ENCODE assay signal across 8 mouse cellular contexts in genomic region chr5:104048139-104048538, GRCm38 (mm10). TPM values are rescaled to one million over a fixed set of nuclear protein-coding genes. Genes with fewer than 3 reads are reported as not detected.
DNase-seq lines count a peak whose midpoint lies in the region; ATAC-seq and TF ChIP-seq lines count a peak whose summit lies in the region.

No protein-coding gene starts in this region.

- H3K4me2 ChIP-seq in forebrain, embryonic 13.5 days: peak overlapping the region; percentile 57
- peak overlapping the region; percentile 90 for H3K4me2 ChIP-seq in liver, embryonic 15.5 days

- no peak for ATAC-seq in forebrain, embryonic 13.5 days
- ATAC-seq in liver, embryonic 15.5 days (ENCODE audit: insufficient read depth): no peak

- H3K4me3 ChIP-seq in ES-Bruce4 (ENCODE audit: low read depth, low read length): no peak overlapping the region
- peak overlapping the region; percentile 70 for H3K4me3 ChIP-seq in forebrain, embryonic 13.5 days
- H3K4me3 ChIP-seq in liver, embryonic 15.5 days (replicated peaks): peak overlapping the region; percentile 91

- TF ChIP-seq EP300 in ES-Bruce4 (IDR thresholded peaks at IDR 0.05; ENCODE audit: insufficient read depth, low read depth, low read length): no peak

- no peak for TF ChIP-seq POLR2A in ES-Bruce4 (IDR thresholded peaks at IDR 0.05; ENCODE audit: insufficient read depth, low read length)

- WGBS in forebrain, embryonic 13.5 days: 54% methylated on average over 4 of the region's 4 CpGs
- 26% methylated on average over 4 of the region's 4 CpGs for WGBS in liver, embryonic 15.5 days (ENCODE audit: insufficient replicate concordance)

- no peak overlapping the region for H3K27ac ChIP-seq in ES-Bruce4 (ENCODE audit: insufficient read depth, low read length)
- no peak overlapping the region for H3K27ac ChIP-seq in forebrain, embryonic 13.5 days
- peak overlapping the region; percentile 96 for H3K27ac ChIP-seq in liver, embryonic 15.5 days (replicated peaks)

- peaks cover 4% of the 10 kb centered on the region; the same call in 1 of the 2 replicates for H3K36me3 ChIP-seq in ES-Bruce4 (ENCODE audit: control insufficient read depth, insufficient read depth, low read length, poor library complexity, severe bottlenecking)
- peaks cover 23% of the 10 kb centered on the region for H3K36me3 ChIP-seq in forebrain, embryonic 13.5 days (ENCODE audit: poor library complexity, severe bottlenecking)
- peaks cover 30% of the 10 kb centered on the region for H3K36me3 ChIP-seq in liver, embryonic 15.5 days (replicated peaks)

- H3K4me1 ChIP-seq in ES-Bruce4 (ENCODE audit: control insufficient read depth, insufficient read depth, low read length): no peaks in the 10 kb centered on the region
- H3K4me1 ChIP-seq in forebrain, embryonic 13.5 days: peaks cover 17% of the 10 kb centered on the region
- H3K4me1 ChIP-seq in liver, embryonic 15.5 days (replicated peaks): peaks cover 56% of the 10 kb centered on the region

- peak overlapping the region; percentile 63; the same call in 1 of the 2 replicates for H3K9ac ChIP-seq in ES-Bruce4 (ENCODE audit: low read depth, poor library complexity, severe bottlenecking)
- H3K9ac ChIP-seq in forebrain, embryonic 13.5 days: no peak overlapping the region
- peak overlapping the region; percentile 97 for H3K9ac ChIP-seq in liver, embryonic 15.5 days

- no peaks in the 10 kb centered on the region for H3K9me3 ChIP-seq in ES-Bruce4 (replicated peaks; ENCODE audit: control insufficient read depth, insufficient read depth, low read length, poor library complexity, severe bottlenecking)
- H3K9me3 ChIP-seq in forebrain, embryonic 13.5 days (replicated peaks): no peaks in the 10 kb centered on the region
- H3K9me3 ChIP-seq in liver, embryonic 15.5 days (replicated peaks): no peaks in the 10 kb centered on the region

- TF ChIP-seq CTCF in ES-Bruce4 (IDR thresholded peaks at IDR 0.05; ENCODE audit: low read depth, low read length): no peak

- no peaks in the 10 kb centered on the region for H3K27me3 ChIP-seq in ES-Bruce4 (ENCODE audit: control insufficient read depth, insufficient read depth, low read length, poor library complexity, severe bottlenecking)
- no peaks in the 10 kb centered on the region for H3K27me3 ChIP-seq in forebrain, embryonic 13.5 days
- H3K27me3 ChIP-seq in liver, embryonic 15.5 days: no peaks in the 10 kb centered on the region

- peak; percentile 28 for DNase-seq in cerebellum, adult 9-10 months
- no peak for DNase-seq in cerebellum, postnatal 25 days
- no peak for DNase-seq in thymus, postnatal 36 days
- DNase-seq in layer of hippocampus, adult 9-11 months: no peak
- DNase-seq in right cerebral cortex, postnatal 4 days: no peak

RNA-seq across cellular contexts. Expression of gene Nudt9, which starts 2.0 kb away (rescaled TPM):
- 32.0 and 34.2 TPM in 2 replicates for polyA plus RNA-seq in ES-Bruce4 (2011; ENCODE audit: insufficient read depth, insufficient read length, low read depth, missing spikeins)
- polyA plus RNA-seq in forebrain, embryonic 13.5 days (2015; fragmentation: Nextera tagmentation; extraction: Ambion mirVana): 50.9 and 53.3 TPM in 2 replicates
- polyA plus RNA-seq in liver, embryonic 15.5 days (2015; fragmentation: Nextera tagmentation; extraction: Ambion mirVana): 69.4 and 69.6 TPM in 2 replicates

RNA-seq across cellular contexts. Expression of gene Hsd17b11, which starts 26.4 kb away (rescaled TPM):
- polyA plus RNA-seq in ES-Bruce4 (2011; ENCODE audit: insufficient read depth, insufficient read length, low read depth, missing spikeins): 22.0 and 25.3 TPM in 2 replicates
- 0.77 and 1.1 TPM in 2 replicates for polyA plus RNA-seq in forebrain, embryonic 13.5 days (2015; fragmentation: Nextera tagmentation; extraction: Ambion mirVana)
- polyA plus RNA-seq in liver, embryonic 15.5 days (2015; fragmentation: Nextera tagmentation; extraction: Ambion mirVana): 2.6 and 2.7 TPM in 2 replicates

RNA-seq across cellular contexts. Expression of gene Gm17660, which starts 29.3 kb away (rescaled TPM):
- polyA plus RNA-seq in ES-Bruce4 (2011; ENCODE audit: insufficient read depth, insufficient read length, low read depth, missing spikeins): not detected in 2 replicates
- not detected in 2 replicates for polyA plus RNA-seq in forebrain, embryonic 13.5 days (2015; fragmentation: Nextera tagmentation; extraction: Ambion mirVana)
- polyA plus RNA-seq in liver, embryonic 15.5 days (2015; fragmentation: Nextera tagmentation; extraction: Ambion mirVana): not detected in 2 replicates
